Mouse (Mus musculus) forebrain, embryonic 11.5 days (tissue): ENCODE data around the gene Gm20388. TPM values are rescaled to one million over a fixed set of nuclear protein-coding genes. Genes with fewer than 3 reads are reported as not detected.

Experiments used
- ATAC-seq: fragments of 200-750 bp; cut with Nextera tagmentation; replicated peaks from 2 replicates; pipeline ENCODE4 v1.8.0; 2017; ENCODE audit warnings: moderate TSS enrichment; ENCODE audit not compliant: low FRiP score
- DNase-seq: peaks from one replicate; pipeline ENCODE4 v3.0.0-alpha.2; 2017; ENCODE audit warnings: low spot score
- H3K27ac ChIP-seq: fragments of 300-500 bp; sonication (generic); 2 replicates; pipeline ENCODE4 v1.5.1; 2014; ENCODE audit warnings: low read depth, low read length
- H3K27me3 ChIP-seq: fragments of 300-500 bp; sonication (generic); 2 replicates; pipeline ENCODE4 v1.6.1; 2014; ENCODE audit warnings: mild to moderate bottlenecking, low read length, mixed read lengths; ENCODE audit not compliant: control insufficient read depth, insufficient read depth
- H3K36me3 ChIP-seq: fragments of 300-500 bp; sonication (generic); 2 replicates; pipeline ENCODE4 v1.6.1; 2014; ENCODE audit warnings: mild to moderate bottlenecking, low read length, moderate library complexity, mixed read lengths; ENCODE audit not compliant: control insufficient read depth, insufficient read depth
- H3K4me1 ChIP-seq: fragments of 300-500 bp; sonication (generic); replicated peaks from 2 replicates; pipeline ENCODE4 v1.6.1; 2014; ENCODE audit warnings: low read length, mixed read lengths; ENCODE audit not compliant: control insufficient read depth, insufficient read depth
- H3K4me2 ChIP-seq: fragments of 300-500 bp; sonication (generic); 2 replicates; pipeline ENCODE4 v1.6.1; 2014; ENCODE audit warnings: low read depth, mild to moderate bottlenecking, low read length, moderate library complexity, mixed read lengths; ENCODE audit not compliant: severe bottlenecking
- H3K4me3 ChIP-seq: fragments of 300-500 bp; sonication (generic); 2 replicates; pipeline ENCODE4 v1.5.1; 2014; ENCODE audit warnings: low read depth, low read length
- H3K9ac ChIP-seq: fragments of 300-500 bp; sonication (generic); 2 replicates; pipeline ENCODE4 v1.6.1; 2014; ENCODE audit warnings: low read length
- H3K9me3 ChIP-seq: fragments of 300-500 bp; sonication (generic); 2 replicates; pipeline ENCODE4 v1.6.1; 2016; ENCODE audit warnings: low read length, mixed read lengths; ENCODE audit not compliant: control insufficient read depth
- WGBS: fragments of 180-500 bp; shearing (Covaris S2); extraction: QIAGEN DNeasy Blood & Tissue Kit; methylation state at CpG from one replicate; pipeline ENCODE4 v1.1.7; 2014; 5-methylcytosine and 5-hydroxymethylcytosine counted together
- polyA plus RNA-seq: library from polyadenylated mRNA; unstranded; fragments of >200 nt; fragmentation: Nextera tagmentation; extraction: Ambion mirVana; gene quantifications from 2 replicates; pipeline ENCODE4 v1.2.1, GENCODE M21; 2014

The Gm20388 gene
- polyA plus RNA-seq, 1 experiment from 2014 or later: not detected

GRCm38 (mm10) chr8:123122059-123122458 lies 3211.4 kb downstream of the Gm20388 start:
- DNase-seq: no peak
- WGBS: 76% methylated on average over 9 of the region's 9 CpGs
- Histone ChIP-seq H3K4me2 (no peak overlapping the region), H3K36me3 (no peaks in the 10 kb centered on the region), H3K9me3 (no peaks in the 10 kb centered on the region), H3K9ac (no peak overlapping the region), H3K27me3 (peaks cover 26% of the 10 kb centered on the region), H3K4me1 (peaks cover 4% of the 10 kb centered on the region), H3K27ac (no peak overlapping the region), H3K4me3 (no peak overlapping the region)
- ATAC-seq: no peak

GRCm38 (mm10) chr8:123122670-123123069 lies 3212.0 kb downstream of the Gm20388 start:
- no peak overlapping the region for H3K4me2 ChIP-seq
- WGBS: 79% methylated on average over 5 of the region's 5 CpGs
- peaks cover 20% of the 10 kb centered on the region for H3K27me3 ChIP-seq
- DNase-seq (no peak), ATAC-seq (no peak)
- H3K27ac ChIP-seq: no peak overlapping the region
- no peak overlapping the region for H3K9ac ChIP-seq
- H3K4me3 ChIP-seq: no peak overlapping the region
- H3K9me3 ChIP-seq: no peaks in the 10 kb centered on the region
- H3K36me3 ChIP-seq: no peaks in the 10 kb centered on the region
- peaks cover under 1% of the 10 kb centered on the region for H3K4me1 ChIP-seq

- H3K4me2 ChIP-seq: 0 out of 2 replicates have a peak overlapping the region, but pooled peaks have one; percentile 5
- H3K27me3 ChIP-seq: no peaks in the 10 kb centered on the region
- no peaks in the 10 kb centered on the region for H3K36me3 ChIP-seq
- H3K9ac ChIP-seq: no peak overlapping the region
- no peak overlapping the region for H3K27ac ChIP-seq
- no peak overlapping the region for H3K4me3 ChIP-seq
- WGBS: 7% methylated on average over 19 of the region's 19 CpGs
- H3K4me1 ChIP-seq: no peaks in the 10 kb centered on the region
- ATAC-seq (0 out of 2 replicates have a peak, but pooled peaks have one; percentile 36), DNase-seq (peak; percentile 75)
- no peaks in the 10 kb centered on the region for H3K9me3 ChIP-seq
Measured at GRCm38 (mm10) chr8:123126193-123126816, 3215.7 kb downstream of the Gm20388 start.

- Histone ChIP-seq H3K27ac (no peak overlapping the region), H3K36me3 (no peaks in the 10 kb centered on the region), H3K4me3 (no peak overlapping the region), H3K4me2 (no peak overlapping the region), H3K9ac (no peak overlapping the region), H3K9me3 (no peaks in the 10 kb centered on the region), H3K4me1 (peaks cover 10% of the 10 kb centered on the region), H3K27me3 (no peaks in the 10 kb centered on the region)
- WGBS: 81% methylated on average over 9 of the region's 9 CpGs
- no peak for ATAC-seq
- DNase-seq: peak; percentile 45
Measured at GRCm38 (mm10) chr8:123131041-123131440, 3220.4 kb downstream of the Gm20388 start.

GRCm38 (mm10) chr8:123132953-123133352 lies 3222.3 kb downstream of the Gm20388 start:
- ATAC-seq (no peak), DNase-seq (no peak)
- H3K4me2 ChIP-seq: no peak overlapping the region
- 93% methylated on average over 2 of the region's 2 CpGs for WGBS
- no peak overlapping the region for H3K27ac ChIP-seq
- H3K27me3 ChIP-seq: no peaks in the 10 kb centered on the region
- no peaks in the 10 kb centered on the region for H3K36me3 ChIP-seq
- no peak overlapping the region for H3K9ac ChIP-seq
- no peak overlapping the region for H3K4me3 ChIP-seq
- peaks cover 10% of the 10 kb centered on the region for H3K4me1 ChIP-seq
- H3K9me3 ChIP-seq: no peaks in the 10 kb centered on the region

- H3K4me2 ChIP-seq: no peak overlapping the region
- H3K9me3 ChIP-seq: no peaks in the 10 kb centered on the region
- no peak overlapping the region for H3K27ac ChIP-seq
- WGBS: 89% methylated on average over 11 of the region's 11 CpGs
- no peak overlapping the region for H3K4me3 ChIP-seq
- DNase-seq (no peak), ATAC-seq (no peak)
- no peaks in the 10 kb centered on the region for H3K36me3 ChIP-seq
- H3K27me3 ChIP-seq: no peaks in the 10 kb centered on the region
- H3K4me1 ChIP-seq: peaks cover 10% of the 10 kb centered on the region
- no peak overlapping the region for H3K9ac ChIP-seq
Measured at GRCm38 (mm10) chr8:123134149-123134713, 3223.6 kb downstream of the Gm20388 start.

GRCm38 (mm10) chr8:123135406-123135805 lies 3224.8 kb downstream of the Gm20388 start:
- no peak for DNase-seq
- Histone ChIP-seq H3K27ac (peak overlapping the region; percentile 50; the same call in 1 of the 2 replicates), H3K36me3 (no peaks in the 10 kb centered on the region), H3K4me3 (no peak overlapping the region), H3K4me2 (peak overlapping the region; percentile 26; the same call in 1 of the 2 replicates), H3K9ac (peak overlapping the region; percentile 23; the same call in 1 of the 2 replicates), H3K4me1 (peaks cover 10% of the 10 kb centered on the region), H3K9me3 (no peaks in the 10 kb centered on the region), H3K27me3 (no peaks in the 10 kb centered on the region)
- peak; percentile 42; the same call in 1 of the 2 replicates for ATAC-seq
- 16% methylated on average over 7 of the region's 7 CpGs for whole genome bisulfite sequencing

GRCm38 (mm10) chr8:123135806-123136205 lies 3225.2 kb downstream of the Gm20388 start:
- Histone ChIP-seq H3K9ac (no peak overlapping the region; the same call in 1 of the 2 replicates), H3K9me3 (no peaks in the 10 kb centered on the region), H3K27me3 (no peaks in the 10 kb centered on the region), H3K4me1 (peaks cover 10% of the 10 kb centered on the region), H3K4me3 (no peak overlapping the region), H3K36me3 (no peaks in the 10 kb centered on the region), H3K4me2 (peak overlapping the region; percentile 26; the same call in 1 of the 2 replicates), H3K27ac (peak overlapping the region; percentile 50; the same call in 1 of the 2 replicates)
- 0 out of 2 replicates have a peak, but pooled peaks have one; percentile 7 for ATAC-seq
- 41% methylated on average over 9 of the region's 9 CpGs for WGBS
- no peak for DNase-seq
